Mouse (Mus musculus) E14TG2a.4 (cell line): ENCODE data around the gene 2310039H08Rik.

Experiments used
- CTCF ChIP-seq: conservative IDR thresholded peaks from 2 replicates; pipeline ENCODE4 v1.5.1; 2014; ENCODE audit warnings: low read length
- NANOG ChIP-seq: IDR thresholded peaks from 2 replicates; pipeline ENCODE4 v1.6.1; 2014; ENCODE audit warnings: borderline replicate concordance, low read length, mixed read lengths
- POU5F1 ChIP-seq: IDR thresholded peaks from 2 replicates; pipeline ENCODE4 v1.6.1; 2014; ENCODE audit warnings: low read length, borderline replicate concordance

GRCm38 (mm10) chr17:46728496-46728895 lies 43.9 kb upstream of the 2310039H08Rik start:
- TF ChIP-seq POU5F1 (no peak), CTCF (no peak), NANOG (no peak)
